Mouse (Mus musculus) E14TG2a.4 (cell line): ENCODE data around the gene Mfng.
A peak's percentile ranks its signal among the peaks of the same experiment; 100 is the strongest.

Source experiments
- H3K27me3 ChIP-seq: 2 replicates; pipeline ENCODE4 v1.6.1; 2014; ENCODE audit warnings: low read length, control low read depth; ENCODE audit not compliant: insufficient read depth
- H3K36me3 ChIP-seq: 2 replicates; pipeline ENCODE4 v1.6.1; 2014; ENCODE audit warnings: low read length, control low read depth; ENCODE audit not compliant: insufficient read depth
- H3K4me1 ChIP-seq: replicated peaks from 2 replicates; pipeline ENCODE4 v1.6.1; 2014; ENCODE audit warnings: low read depth, low read length, control low read depth
- H3K4me3 ChIP-seq: replicated peaks from 2 replicates; pipeline ENCODE4 v1.5.1; 2014; ENCODE audit warnings: mild to moderate bottlenecking, low read length
- H3K9me3 ChIP-seq: 2 replicates; pipeline ENCODE4 v1.6.1; 2014; ENCODE audit warnings: low read length, control low read depth
- CTCF ChIP-seq: conservative IDR thresholded peaks from 2 replicates; pipeline ENCODE4 v1.5.1; 2014; ENCODE audit warnings: low read length
- NANOG ChIP-seq: IDR thresholded peaks from 2 replicates; pipeline ENCODE4 v1.6.1; 2014; ENCODE audit warnings: borderline replicate concordance, low read length, mixed read lengths
- POU5F1 ChIP-seq: IDR thresholded peaks from 2 replicates; pipeline ENCODE4 v1.6.1; 2014; ENCODE audit warnings: low read length, borderline replicate concordance

Mfng gene

GRCm38 (mm10) chr15:78712335-78713258 is 60.7 kb downstream of the Mfng start:
- Histone ChIP-seq H3K36me3 (no peaks in the 10 kb centered on the region), H3K4me3 (peak overlapping the region; percentile 82), H3K4me1 (peaks cover 14% of the 10 kb centered on the region; the same call in 1 of the 2 replicates), H3K27me3 (peaks cover 90% of the 10 kb centered on the region), H3K9me3 (no peaks in the 10 kb centered on the region)
- TF ChIP-seq POU5F1 = no peak
- TF ChIP-seq CTCF = no peak
- no peak for TF ChIP-seq NANOG

- Histone ChIP-seq H3K4me1 (peaks cover 14% of the 10 kb centered on the region; the same call in 1 of the 2 replicates), H3K27me3 (peaks cover 84% of the 10 kb centered on the region), H3K4me3 (peak overlapping the region; percentile 82), H3K36me3 (no peaks in the 10 kb centered on the region), H3K9me3 (no peaks in the 10 kb centered on the region)
- no peak for TF ChIP-seq NANOG
- no peak for TF ChIP-seq CTCF
Observed at GRCm38 (mm10) chr15:78711935-78712334, 61.3 kb downstream of the Mfng start.

- peaks cover 71% of the 10 kb centered on the region for H3K27me3 ChIP-seq
- TF ChIP-seq POU5F1 = no peak
- no peak for TF ChIP-seq CTCF
- no peak for TF ChIP-seq NANOG
Observed at GRCm38 (mm10) chr15:78710634-78711033, 62.6 kb downstream of the Mfng start.

GRCm38 (mm10) chr15:78709767-78710166 is 63.5 kb downstream of the Mfng start:
- TF ChIP-seq CTCF = no peak
- TF ChIP-seq POU5F1 = no peak
- Histone ChIP-seq H3K9me3 (no peaks in the 10 kb centered on the region), H3K27me3 (peaks cover 64% of the 10 kb centered on the region), H3K36me3 (no peaks in the 10 kb centered on the region), H3K4me3 (no peak overlapping the region), H3K4me1 (peaks cover 14% of the 10 kb centered on the region; the same call in 1 of the 2 replicates)

More at GRCm38 (mm10) chr15:78710634-78711033, 62.6 kb downstream of the Mfng start:
- Histone ChIP-seq H3K9me3 (no peaks in the 10 kb centered on the region), H3K36me3 (no peaks in the 10 kb centered on the region), H3K4me3 (no peak overlapping the region), H3K4me1 (peaks cover 14% of the 10 kb centered on the region; the same call in 1 of the 2 replicates)

- H3K9me3 ChIP-seq = no peaks in the 10 kb centered on the region
- TF ChIP-seq NANOG (no peak), POU5F1 (no peak), CTCF (no peak)
- H3K36me3 ChIP-seq = no peaks in the 10 kb centered on the region
- no peak overlapping the region for H3K4me3 ChIP-seq
- peaks cover 4% of the 10 kb centered on the region; the same call in 1 of the 2 replicates for H3K4me1 ChIP-seq
- H3K27me3 ChIP-seq = peaks cover 35% of the 10 kb centered on the region
Observed at GRCm38 (mm10) chr15:78706630-78707029, 66.6 kb downstream of the Mfng start.
